Mouse (Mus musculus): ENCODE data around the gene Clec4a4. TPM values are rescaled to one million over a fixed set of nuclear protein-coding genes. Genes with fewer than 3 reads are reported as not detected.
"Not testable (repeated sequence)": the region's sequence is repeated elsewhere in the genome, so short reads cannot be mapped to it uniquely, and the experiment has no call there.

Clec4a4 gene
- not detected in 2 replicates for polyA plus RNA-seq (2016; fragmentation: Nextera tagmentation; extraction: Ambion mirVana)

DNA sequence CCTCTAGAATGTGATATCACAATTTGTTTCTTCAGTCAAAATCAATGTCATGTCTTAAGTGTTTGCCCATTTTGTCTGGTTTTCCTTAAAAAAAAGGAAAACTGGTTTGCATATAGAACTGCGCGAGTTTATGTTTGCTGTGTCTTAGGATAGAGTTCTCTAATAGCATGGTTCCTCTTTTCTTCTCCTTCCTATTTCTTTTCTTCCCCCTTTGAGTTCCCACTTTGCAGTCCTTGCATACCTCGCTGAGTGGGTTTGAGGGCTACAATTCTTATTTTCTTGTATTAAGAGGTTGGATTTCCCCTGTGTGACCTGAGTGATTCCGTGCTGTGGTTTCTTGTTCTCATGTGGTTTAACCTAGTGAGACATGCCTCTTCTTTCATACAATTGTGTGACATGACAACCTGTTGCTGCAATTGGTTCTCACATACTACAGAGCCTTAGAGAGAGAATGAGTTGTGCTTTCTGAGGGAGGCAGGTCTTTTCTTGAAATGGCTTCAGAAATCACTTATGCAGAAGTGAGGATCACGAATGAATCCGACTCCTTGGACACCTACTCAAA lies at the start of gene Clec4a4:
Gene Clec4a4, plus strand, starts transcription at position 492 of the 562 bp plus-strand sequence.
- no peak for DNase-seq (ENCODE audit: extremely low spot score, low spot score)
- no peaks in the 10 kb centered on the region for H3K27me3 ChIP-seq (ENCODE audit: poor library complexity, severe bottlenecking)
- no peaks in the 10 kb centered on the region for H3K4me1 ChIP-seq
- 89% methylated on average over 6 of the region's 6 CpGs for WGBS
- H3K9me3 ChIP-seq: peaks cover 15% of the 10 kb centered on the region; the same call in 1 of the 2 replicates
- H3K36me3 ChIP-seq (replicated peaks): no peaks in the 10 kb centered on the region
- no peak within 1 kb of the TSS for H3K27ac ChIP-seq
- H3K4me3 ChIP-seq: no peak within 1 kb of the TSS

- H3K27me3 ChIP-seq (ENCODE audit: poor library complexity, severe bottlenecking): no peaks in the 10 kb centered on the region
- no peak overlapping the region for H3K4me3 ChIP-seq
- H3K27ac ChIP-seq: no peak overlapping the region
- WGBS: 90% methylated on average over 2 of the region's 2 CpGs
- H3K9me3 ChIP-seq: peaks cover 3% of the 10 kb centered on the region; the same call in 1 of the 2 replicates
- no peaks in the 10 kb centered on the region for H3K4me1 ChIP-seq
- no peaks in the 10 kb centered on the region for H3K36me3 ChIP-seq (replicated peaks)
- DNase-seq (ENCODE audit: extremely low spot score, low spot score): no peak
These were observed 43.4 kb upstream of the Clec4a4 start for GRCm38 (mm10) chr6:122946760-122947159.

- Histone ChIP-seq H3K27me3 (ENCODE audit: poor library complexity, severe bottlenecking) (no peaks in the 10 kb centered on the region), H3K4me3 (no peak within 1 kb of the TSS), H3K27ac (no peak within 1 kb of the TSS), H3K4me1 (no peaks in the 10 kb centered on the region), H3K9me3 (peaks cover 9% of the 10 kb centered on the region; the same call in 1 of the 2 replicates), H3K36me3 (replicated peaks) (no peaks in the 10 kb centered on the region)
- DNase-seq (ENCODE audit: extremely low spot score, low spot score): no peak
- WGBS: 86% methylated on average over 8 of the region's 8 CpGs
These were observed 37.8 kb upstream of the Clec4a4 start, which contains the start of gene Clec4a3 for GRCm38 (mm10) chr6:122952401-122952800. TSS of gene Clec4a3 (plus strand) at chr6:122952515.

DNA sequence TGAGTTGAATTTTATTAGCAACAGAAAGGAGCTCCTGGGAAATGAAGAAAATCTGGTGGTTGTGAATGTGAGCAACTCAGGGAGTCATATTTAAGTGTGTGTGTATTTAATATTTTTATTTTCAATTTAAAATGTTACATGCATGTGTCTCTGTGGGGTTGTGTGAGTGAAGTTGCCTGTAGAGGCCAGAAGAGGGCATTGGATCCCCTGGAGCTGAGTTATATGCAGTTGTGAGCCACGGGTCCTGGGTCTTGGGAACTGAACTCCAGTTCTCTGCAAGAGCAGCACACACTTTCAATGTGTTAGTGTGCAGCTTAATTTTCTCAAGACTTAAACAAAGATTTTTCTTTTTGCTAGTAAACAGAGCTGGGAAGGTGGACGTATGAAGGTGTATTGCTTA lies 25.6 kb upstream of the Clec4a4 start:
- 0 out of 2 replicates have a peak, but pooled peaks cover 10% of the 10 kb centered on the region for H3K9me3 ChIP-seq
- no peak overlapping the region for H3K4me3 ChIP-seq
- no peaks in the 10 kb centered on the region for H3K27me3 ChIP-seq (ENCODE audit: poor library complexity, severe bottlenecking)
- no peaks in the 10 kb centered on the region for H3K36me3 ChIP-seq (replicated peaks)
- no peaks in the 10 kb centered on the region for H3K4me1 ChIP-seq
- DNase-seq (ENCODE audit: extremely low spot score, low spot score): no peak
- no peak overlapping the region for H3K27ac ChIP-seq
- 86% methylated on average over 2 of the region's 2 CpGs for WGBS

GRCm38 (mm10) chr6:122969048-122969447 lies 21.1 kb upstream of the Clec4a4 start:
- 88% methylated on average over 2 of the region's 2 CpGs for WGBS
- no peak for DNase-seq (ENCODE audit: extremely low spot score, low spot score)
- Histone ChIP-seq H3K36me3 (replicated peaks) (no peaks in the 10 kb centered on the region), H3K27me3 (ENCODE audit: poor library complexity, severe bottlenecking) (no peaks in the 10 kb centered on the region), H3K9me3 (peaks cover 8% of the 10 kb centered on the region; the same call in 1 of the 2 replicates), H3K4me1 (no peaks in the 10 kb centered on the region), H3K27ac (no peak overlapping the region), H3K4me3 (no peak overlapping the region)

GRCm38 (mm10) chr6:123004696-123005095 lies 14.5 kb downstream of the Clec4a4 start:
- H3K27me3 ChIP-seq (ENCODE audit: poor library complexity, severe bottlenecking); H3K4me3 ChIP-seq; H3K4me1 ChIP-seq; H3K27ac ChIP-seq; H3K36me3 ChIP-seq (replicated peaks); DNase-seq (ENCODE audit: extremely low spot score, low spot score); H3K9me3 ChIP-seq: not testable (repeated sequence)
- WGBS: 79% methylated on average over 2 of the region's 2 CpGs

DNA sequence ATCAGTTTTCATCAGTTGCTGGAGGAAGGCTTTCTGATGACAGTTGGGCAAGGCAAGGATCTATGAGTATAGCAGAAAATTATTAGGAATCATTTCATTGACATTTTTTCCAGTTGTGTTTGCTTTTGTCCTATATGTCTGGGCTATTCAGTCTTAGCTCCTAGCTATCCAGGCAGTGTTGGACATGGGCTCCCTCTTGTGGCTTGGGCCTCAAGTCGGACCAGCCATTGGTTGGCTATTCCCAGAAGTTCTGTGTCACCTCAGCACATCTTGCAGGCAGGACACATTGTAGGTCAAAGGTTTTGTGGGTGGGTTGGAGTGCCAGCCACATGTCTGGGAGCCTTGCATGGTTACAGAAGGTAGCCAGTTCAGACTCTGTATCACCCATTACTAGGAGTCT lies 15.4 kb downstream of the Clec4a4 start:
- Histone ChIP-seq H3K9me3 (no peaks in the 10 kb centered on the region), H3K27me3 (ENCODE audit: poor library complexity, severe bottlenecking) (no peaks in the 10 kb centered on the region), H3K36me3 (replicated peaks) (no peaks in the 10 kb centered on the region), H3K4me1 (no peaks in the 10 kb centered on the region), H3K4me3 (no peak overlapping the region), H3K27ac (no peak overlapping the region)
- 75% methylated on average over 1 of the region's 1 CpGs for WGBS
- DNase-seq (ENCODE audit: extremely low spot score, low spot score): no peak

DNA sequence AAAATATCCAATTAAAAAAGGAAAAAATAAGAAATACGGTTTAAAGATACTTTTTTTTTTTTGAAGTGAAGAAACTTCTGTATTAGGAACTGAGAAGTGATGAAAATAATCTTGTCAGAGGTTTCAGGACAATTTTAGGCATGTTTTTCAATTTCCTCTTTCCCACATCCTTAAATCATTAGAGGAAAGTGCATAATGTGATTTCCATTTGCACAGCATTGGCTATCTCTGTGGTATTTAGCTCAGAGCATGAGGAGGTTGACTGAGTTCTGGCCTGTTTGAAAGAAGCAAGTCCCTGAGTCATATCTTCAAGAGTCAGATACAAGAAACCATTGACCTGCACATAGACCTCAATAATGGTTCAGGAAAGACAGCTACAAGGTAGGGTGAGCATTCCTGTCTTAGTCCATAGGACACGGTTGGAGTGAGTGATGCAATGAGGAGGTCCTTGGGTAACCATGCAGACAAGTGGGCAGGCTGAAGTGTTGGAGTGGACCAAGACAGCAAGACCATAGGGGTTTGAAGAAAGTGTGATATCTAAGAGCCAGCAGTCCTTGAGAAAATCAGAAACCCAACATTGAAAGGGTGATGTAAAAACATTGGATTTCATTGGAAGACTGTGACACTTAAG lies 59.7 kb downstream of the Clec4a4 start, which contains the start of gene Clec4b1:
Gene Clec4b1, plus strand, starts transcription at position 221 of the 631 bp plus-strand sequence.
- 80% methylated on average over 2 of the region's 2 CpGs for WGBS
- Histone ChIP-seq H3K27ac (no peak within 1 kb of the TSS), H3K9me3 (peaks cover 28% of the 10 kb centered on the region), H3K4me1 (no peaks in the 10 kb centered on the region), H3K27me3 (ENCODE audit: poor library complexity, severe bottlenecking) (no peaks in the 10 kb centered on the region), H3K4me3 (no peak within 1 kb of the TSS), H3K36me3 (replicated peaks) (no peaks in the 10 kb centered on the region)
- DNase-seq (ENCODE audit: extremely low spot score, low spot score): no peak

Other genes with a start within 250 kb of the Clec4a4 start
- gene Slc2a3, start 188.7 kb upstream of the Clec4a4 start, polyA plus RNA-seq (2016; fragmentation: Nextera tagmentation; extraction: Ambion mirVana): 67.3 and 70.7 TPM in 2 replicates
- gene Foxj2, start 170.5 kb upstream of the Clec4a4 start, polyA plus RNA-seq (2016; fragmentation: Nextera tagmentation; extraction: Ambion mirVana): 2.2 and 2.3 TPM in 2 replicates
- gene C3ar1, start 134.2 kb upstream of the Clec4a4 start, polyA plus RNA-seq (2016; fragmentation: Nextera tagmentation; extraction: Ambion mirVana): 0.89 and 1.1 TPM in 2 replicates
- 51.1 and 52.6 TPM in 2 replicates for gene Necap1, start 115.9 kb upstream of the Clec4a4 start, polyA plus RNA-seq (2016; fragmentation: Nextera tagmentation; extraction: Ambion mirVana)
- gene Clec4a1, start 68.5 kb upstream of the Clec4a4 start, polyA plus RNA-seq (2016; fragmentation: Nextera tagmentation; extraction: Ambion mirVana): 0.58 and 0.68 TPM in 2 replicates
- 0.36 TPM in 1 of 2 replicates, not detected in the other for gene Clec4a3, start 37.9 kb upstream of the Clec4a4 start, polyA plus RNA-seq (2016; fragmentation: Nextera tagmentation; extraction: Ambion mirVana)
- gene Clec4b1, start 59.6 kb downstream of the Clec4a4 start, polyA plus RNA-seq (2016; fragmentation: Nextera tagmentation; extraction: Ambion mirVana): not detected in 2 replicates
- 0.31 and 0.64 TPM in 2 replicates for gene Clec4a2, start 116.1 kb downstream of the Clec4a4 start, polyA plus RNA-seq (2016; fragmentation: Nextera tagmentation; extraction: Ambion mirVana)
- not detected in 2 replicates for gene Clec4b2, start 182.5 kb downstream of the Clec4a4 start, polyA plus RNA-seq (2016; fragmentation: Nextera tagmentation; extraction: Ambion mirVana)
- gene Clec4n, start 239.5 kb downstream of the Clec4a4 start, polyA plus RNA-seq (2016; fragmentation: Nextera tagmentation; extraction: Ambion mirVana): 0.22 and 0.48 TPM in 2 replicates

All from forebrain, embryonic 10.5 days (tissue).